Mouse (Mus musculus) forebrain, embryonic 14.5 days (tissue): ENCODE measurements around the gene Stpg4. TPM values are rescaled to one million over a fixed set of nuclear protein-coding genes. Genes with fewer than 3 reads are reported as not detected.

Experiments
- ATAC-seq: fragments of 200-750 bp; cut with Nextera tagmentation; 2 replicates; pipeline ENCODE4 v1.8.0; 2017; ENCODE audit warnings: mild to moderate bottlenecking, moderate library complexity
- DNase-seq: peaks from one replicate; pipeline ENCODE4 v3.0.0-alpha.2; 2015; ENCODE audit warnings: low spot score
- H3K27ac ChIP-seq: fragments of 300-500 bp; sonication (generic); 2 replicates; pipeline ENCODE4 v1.5.1; 2014; ENCODE audit warnings: low read depth, mild to moderate bottlenecking, control low read depth, low read length, moderate library complexity
- H3K27me3 ChIP-seq: fragments of 300-500 bp; sonication (generic); replicated peaks from 2 replicates; pipeline ENCODE4 v1.6.1; 2014; ENCODE audit warnings: low read length, control low read depth, mixed read lengths; ENCODE audit not compliant: control insufficient read depth, insufficient read depth
- H3K36me3 ChIP-seq: fragments of 300-500 bp; sonication (generic); 2 replicates; pipeline ENCODE4 v1.6.1; 2014; ENCODE audit warnings: low read length, control low read depth; ENCODE audit not compliant: control insufficient read depth, insufficient read depth
- H3K4me1 ChIP-seq: fragments of 300-500 bp; sonication (generic); 2 replicates; pipeline ENCODE4 v1.6.1; 2014; ENCODE audit warnings: antibody characterized with exemption, low read length, control low read depth; ENCODE audit not compliant: control insufficient read depth, insufficient read depth
- H3K4me2 ChIP-seq: fragments of 300-500 bp; sonication (generic); 2 replicates; pipeline ENCODE4 v1.6.1; 2014; ENCODE audit warnings: mild to moderate bottlenecking, control low read depth, low read length
- H3K4me3 ChIP-seq: fragments of 300-500 bp; sonication (generic); 2 replicates; pipeline ENCODE4 v1.5.1; 2014; ENCODE audit warnings: low read depth, low read length, control low read depth
- H3K9ac ChIP-seq: fragments of 300-500 bp; sonication (generic); 2 replicates; pipeline ENCODE4 v1.6.1; 2014; ENCODE audit warnings: mild to moderate bottlenecking, low read length, control low read depth, moderate library complexity
- H3K9me3 ChIP-seq: fragments of 300-500 bp; sonication (generic); replicated peaks from 2 replicates; pipeline ENCODE4 v1.6.1; 2016; ENCODE audit warnings: low read length, control low read depth, mixed read lengths; ENCODE audit not compliant: control insufficient read depth
- WGBS: fragments of 180-500 bp; shearing (Covaris S2); extraction: QIAGEN DNeasy Blood & Tissue Kit; methylation state at CpG from one replicate; pipeline ENCODE4 v1.1.7; 2014; 5-methylcytosine and 5-hydroxymethylcytosine counted together
- polyA plus RNA-seq: library from polyadenylated mRNA; unstranded; fragments of >200 nt; fragmentation: Nextera tagmentation; extraction: Ambion mirVana; gene quantifications from 2 replicates; pipeline ENCODE4 v1.2.1, GENCODE M21; 2014

Gene Stpg4
- polyA plus RNA-seq = not detected in 2 replicates

- WGBS = 57% methylated on average over 24 of the region's 24 CpGs
- DNase-seq (no peak), ATAC-seq (0 out of 2 replicates have a peak, but pooled peaks have one; percentile 23)
- Histone ChIP-seq H3K36me3 (peaks cover 38% of the 10 kb centered on the region), H3K9ac (no peak within 1 kb of the TSS), H3K27me3 (no peaks in the 10 kb centered on the region), H3K27ac (no peak within 1 kb of the TSS), H3K4me3 (no peak within 1 kb of the TSS), H3K4me1 (no peaks in the 10 kb centered on the region), H3K9me3 (no peaks in the 10 kb centered on the region), H3K4me2 (no peak within 1 kb of the TSS)
Observed at GRCm38 (mm10) chr17:87427511-87427910, at the start of gene Stpg4. Gene Stpg4 (minus strand): TSS chr17:87427741.

DNA sequence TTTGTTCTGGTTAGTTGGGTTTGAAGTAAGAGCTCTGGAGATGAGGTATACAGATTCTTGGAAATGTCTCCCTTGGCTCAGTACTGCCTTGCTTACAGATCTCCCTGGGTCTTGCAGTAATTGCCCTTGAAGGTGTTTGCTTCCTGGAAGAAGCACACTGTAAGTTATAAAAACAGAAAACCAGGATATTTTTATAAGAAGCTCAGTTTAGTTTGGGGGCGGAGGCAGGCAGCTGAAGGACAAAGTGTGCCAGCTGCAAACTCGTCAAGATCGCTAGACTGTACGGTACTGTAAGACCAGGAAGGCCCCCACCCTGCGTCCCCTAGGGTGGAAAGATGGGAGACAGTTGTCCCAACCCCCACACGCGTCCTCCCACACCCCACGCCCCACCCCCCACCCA is 47.8 kb upstream of the Stpg4 start:
- Histone ChIP-seq H3K9ac (no peak overlapping the region), H3K4me1 (peaks cover 18% of the 10 kb centered on the region), H3K27me3 (no peaks in the 10 kb centered on the region), H3K27ac (no peak overlapping the region), H3K9me3 (no peaks in the 10 kb centered on the region), H3K4me3 (no peak overlapping the region), H3K4me2 (no peak overlapping the region), H3K36me3 (no peaks in the 10 kb centered on the region)
- WGBS = 72% methylated on average over 8 of the region's 8 CpGs
- ATAC-seq (no peak), DNase-seq (no peak)

- Histone ChIP-seq H3K9me3 (no peaks in the 10 kb centered on the region), H3K27me3 (no peaks in the 10 kb centered on the region), H3K36me3 (no peaks in the 10 kb centered on the region), H3K4me3 (peak overlapping the region; percentile 25), H3K4me2 (peak overlapping the region; percentile 66), H3K4me1 (peaks cover 18% of the 10 kb centered on the region), H3K27ac (no peak overlapping the region), H3K9ac (peak overlapping the region; percentile 52; the same call in 1 of the 2 replicates)
- DNase-seq (no peak), ATAC-seq (no peak)
- 1% methylated on average over 7 of the region's 7 CpGs for WGBS
Observed at GRCm38 (mm10) chr17:87474501-87474795, 46.9 kb upstream of the Stpg4 start.

DNA sequence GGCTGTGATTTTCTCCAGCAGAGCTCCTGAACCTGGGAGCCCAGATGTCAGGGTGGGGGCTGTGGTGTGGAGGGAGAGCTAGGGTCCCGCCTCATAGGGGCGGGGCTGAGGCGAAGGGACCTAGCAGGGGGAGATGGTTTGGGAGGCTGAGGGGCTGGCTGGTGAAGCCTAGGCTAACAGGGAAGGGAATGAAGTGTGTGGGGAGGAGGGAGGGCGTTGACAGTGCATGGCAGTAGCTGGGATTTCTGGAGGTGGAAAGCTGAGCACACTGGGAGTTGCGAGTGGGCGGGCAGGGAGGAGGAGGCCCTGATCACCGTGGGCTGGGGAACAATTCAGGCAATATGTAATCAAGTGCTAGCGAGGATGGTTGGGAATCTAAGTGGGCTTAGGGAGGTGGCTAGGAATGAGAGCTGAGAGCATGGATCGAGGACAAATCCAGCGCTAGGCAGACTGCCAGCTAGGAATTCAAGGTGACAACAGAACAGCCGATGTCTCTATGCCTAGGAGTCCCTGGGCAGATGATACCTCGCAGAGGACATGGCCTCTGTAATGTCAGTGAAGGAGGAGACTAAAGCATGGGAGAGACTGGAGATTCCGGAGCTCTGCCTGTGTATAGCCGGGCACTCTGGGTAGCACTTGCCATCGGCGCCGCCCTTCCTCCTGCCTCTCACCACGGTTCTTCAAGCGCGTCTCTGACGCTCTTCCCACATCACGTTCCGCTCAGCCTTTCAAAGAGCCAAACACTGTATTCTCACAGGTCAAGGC is 46.4 kb upstream of the Stpg4 start:
- Histone ChIP-seq H3K27ac (peak overlapping the region; percentile 63), H3K4me2 (peak overlapping the region; percentile 66), H3K4me3 (peak overlapping the region; percentile 25), H3K36me3 (no peaks in the 10 kb centered on the region), H3K9ac (peak overlapping the region; percentile 52), H3K27me3 (no peaks in the 10 kb centered on the region), H3K4me1 (peaks cover 18% of the 10 kb centered on the region), H3K9me3 (no peaks in the 10 kb centered on the region)
- ATAC-seq (peak; percentile 73), DNase-seq (peak; percentile 63)
- under 1% methylated on average over 23 of the region's 23 CpGs for WGBS

GRCm38 (mm10) chr17:87473441-87473735 is 45.8 kb upstream of the Stpg4 start:
- Histone ChIP-seq H3K36me3 (no peaks in the 10 kb centered on the region), H3K27me3 (no peaks in the 10 kb centered on the region), H3K9ac (peak overlapping the region; percentile 52), H3K27ac (peak overlapping the region; percentile 63; the same call in 1 of the 2 replicates), H3K4me1 (peaks cover 16% of the 10 kb centered on the region), H3K9me3 (no peaks in the 10 kb centered on the region), H3K4me3 (peak overlapping the region; percentile 25), H3K4me2 (peak overlapping the region; percentile 66)
- DNase-seq = no peak
- ATAC-seq = no peak; the same call in none of the 2 replicates
- WGBS = 7% methylated on average over 9 of the region's 9 CpGs

- Histone ChIP-seq H3K4me3 (no peak overlapping the region), H3K27ac (no peak overlapping the region), H3K4me2 (peak overlapping the region; percentile 66; the same call in 1 of the 2 replicates), H3K9me3 (no peaks in the 10 kb centered on the region), H3K27me3 (no peaks in the 10 kb centered on the region), H3K9ac (no peak overlapping the region), H3K4me1 (peaks cover 16% of the 10 kb centered on the region), H3K36me3 (no peaks in the 10 kb centered on the region)
- 62% methylated on average over 10 of the region's 10 CpGs for WGBS
- DNase-seq (no peak), ATAC-seq (no peak)
Observed at GRCm38 (mm10) chr17:87472879-87473278, 45.3 kb upstream of the Stpg4 start.

GRCm38 (mm10) chr17:87471661-87472060 is 44.1 kb upstream of the Stpg4 start:
- DNase-seq = no peak
- 65% methylated on average over 6 of the region's 6 CpGs for WGBS
- no peak for ATAC-seq
- Histone ChIP-seq H3K27me3 (no peaks in the 10 kb centered on the region), H3K4me1 (peaks cover 14% of the 10 kb centered on the region), H3K27ac (no peak overlapping the region), H3K36me3 (no peaks in the 10 kb centered on the region), H3K9ac (no peak overlapping the region), H3K4me2 (no peak overlapping the region), H3K9me3 (no peaks in the 10 kb centered on the region), H3K4me3 (no peak overlapping the region)

GRCm38 (mm10) chr17:87470797-87471196 is 43.3 kb upstream of the Stpg4 start:
- ATAC-seq (no peak), DNase-seq (no peak)
- H3K9ac ChIP-seq = no peak overlapping the region
- 78% methylated on average over 8 of the region's 8 CpGs for WGBS
- H3K4me1 ChIP-seq = peaks cover 14% of the 10 kb centered on the region
- H3K27ac ChIP-seq = no peak overlapping the region
- no peaks in the 10 kb centered on the region for H3K27me3 ChIP-seq
- no peaks in the 10 kb centered on the region for H3K9me3 ChIP-seq
- no peaks in the 10 kb centered on the region for H3K36me3 ChIP-seq
- H3K4me3 ChIP-seq = no peak overlapping the region
- no peak overlapping the region for H3K4me2 ChIP-seq

DNA sequence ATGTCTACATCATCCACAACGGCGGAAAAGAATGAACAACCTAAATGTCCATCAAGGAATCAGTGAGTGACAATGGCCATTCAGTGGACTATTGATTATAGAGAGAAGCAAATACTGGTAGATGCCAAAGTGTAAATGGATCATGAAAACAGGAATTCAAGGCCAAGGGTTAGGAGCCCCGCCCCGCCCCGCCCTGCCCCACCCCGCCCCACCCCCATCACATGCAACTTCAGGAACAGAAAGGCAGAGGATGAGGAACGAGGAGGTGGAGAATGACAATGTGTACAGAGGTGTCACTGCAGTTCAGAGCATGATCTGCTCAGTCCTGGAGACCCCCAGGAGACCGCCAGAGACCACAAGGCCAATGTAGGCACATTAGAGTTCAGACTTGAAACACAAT is 42.7 kb upstream of the Stpg4 start:
- no peak overlapping the region for H3K27ac ChIP-seq
- no peak overlapping the region for H3K4me3 ChIP-seq
- H3K36me3 ChIP-seq = no peaks in the 10 kb centered on the region
- peaks cover 14% of the 10 kb centered on the region for H3K4me1 ChIP-seq
- H3K9ac ChIP-seq = no peak overlapping the region
- no peak overlapping the region for H3K4me2 ChIP-seq
- ATAC-seq = no peak
- WGBS = 77% methylated on average over 8 of the region's 8 CpGs
- no peak for DNase-seq
- H3K27me3 ChIP-seq = no peaks in the 10 kb centered on the region
- H3K9me3 ChIP-seq = no peaks in the 10 kb centered on the region
